Mouse (Mus musculus) hindbrain, embryonic 10.5 days (tissue): Measurements from ENCODE around the gene Thpo. TPM values are rescaled to one million over a fixed set of nuclear protein-coding genes. Genes with fewer than 3 reads are reported as not detected.

Experiments used
- DNase-seq: peaks from one replicate; pipeline ENCODE4 v3.0.0-alpha.2; 2017; ENCODE audit warnings: low spot score
- H3K27ac ChIP-seq: fragments of 300-500 bp; sonication (generic); 2 replicates; pipeline ENCODE4 v1.5.1; 2016; ENCODE audit warnings: mild to moderate bottlenecking, moderate library complexity
- H3K27me3 ChIP-seq: fragments of 300-500 bp; sonication (generic); 2 replicates; pipeline ENCODE4 v1.6.1; 2016; ENCODE audit warnings: mild to moderate bottlenecking; ENCODE audit not compliant: poor library complexity, insufficient read depth, severe bottlenecking
- H3K36me3 ChIP-seq: fragments of 300-500 bp; sonication (generic); 2 replicates; pipeline ENCODE4 v1.6.1; 2016; ENCODE audit warnings: mild to moderate bottlenecking, moderate library complexity
- H3K4me1 ChIP-seq: fragments of 300-500 bp; sonication (generic); replicated peaks from 2 replicates; pipeline ENCODE4 v1.6.1; 2016; ENCODE audit warnings: mild to moderate bottlenecking
- H3K4me3 ChIP-seq: fragments of 300-500 bp; sonication (generic); 2 replicates; pipeline ENCODE4 v1.5.1; 2016; ENCODE audit warnings: mild to moderate bottlenecking, moderate library complexity
- H3K9me3 ChIP-seq: fragments of 300-500 bp; sonication (generic); 2 replicates; pipeline ENCODE4 v1.6.1; 2016; ENCODE audit warnings: mild to moderate bottlenecking, moderate library complexity
- WGBS: fragments of 180-500 bp; shearing (Covaris S2); methylation state at CpG from one replicate; pipeline ENCODE4 v1.1.7; 2016; 5-methylcytosine and 5-hydroxymethylcytosine counted together
- polyA plus RNA-seq: library from polyadenylated mRNA; unstranded; fragments of >200 nt; fragmentation: Nextera tagmentation; extraction: Ambion mirVana; gene quantifications from 2 replicates; pipeline ENCODE4 v1.2.1, GENCODE M21; 2016

Gene Thpo
- polyA plus RNA-seq, 1 experiment from 2014 or later, result 0.77 TPM

GRCm38 (mm10) chr16:20717978-20718670, 16.2 kb downstream of the Thpo start:
- Histone ChIP-seq H3K27ac (peak overlapping the region; percentile 95), H3K4me1 (peaks cover 54% of the 10 kb centered on the region), H3K27me3 (no peaks in the 10 kb centered on the region), H3K36me3 (peaks cover 41% of the 10 kb centered on the region), H3K4me3 (peak overlapping the region; percentile 73), H3K9me3 (no peaks in the 10 kb centered on the region)
- DNase-seq, result no peak
- 3% methylated on average over 18 of the region's 18 CpGs for whole genome bisulfite sequencing

- under 1% methylated on average over 62 of the region's 62 CpGs for WGBS
- Histone ChIP-seq H3K4me1 (peaks cover 54% of the 10 kb centered on the region), H3K36me3 (peaks cover 42% of the 10 kb centered on the region), H3K27ac (peak within 1 kb of the TSS; percentile 95), H3K27me3 (no peaks in the 10 kb centered on the region), H3K4me3 (peak within 1 kb of the TSS; percentile 73), H3K9me3 (no peaks in the 10 kb centered on the region)
- DNase-seq, result peak; percentile 96
Measured at GRCm38 (mm10) chr16:20717181-20717977, 16.9 kb downstream of the Thpo start, which contains the start of the genes Polr2h and Clcn2. Gene Polr2h (plus strand): TSS chr16:20717665. Gene Clcn2 (minus strand): TSS chr16:20717746.

- Histone ChIP-seq H3K27ac (peak overlapping the region; percentile 95), H3K4me1 (peaks cover 54% of the 10 kb centered on the region), H3K36me3 (peaks cover 42% of the 10 kb centered on the region), H3K9me3 (no peaks in the 10 kb centered on the region), H3K27me3 (no peaks in the 10 kb centered on the region), H3K4me3 (peak overlapping the region; percentile 73)
- WGBS, result under 1% methylated on average over 8 of the region's 8 CpGs
- no peak for DNase-seq
Measured at GRCm38 (mm10) chr16:20716841-20717180, 17.5 kb downstream of the Thpo start.

- Histone ChIP-seq H3K27ac (peak overlapping the region; percentile 95), H3K4me3 (peak overlapping the region; percentile 73), H3K9me3 (no peaks in the 10 kb centered on the region), H3K27me3 (no peaks in the 10 kb centered on the region), H3K4me1 (peaks cover 54% of the 10 kb centered on the region), H3K36me3 (peaks cover 42% of the 10 kb centered on the region)
- WGBS, result under 1% methylated on average over 67 of the region's 68 CpGs
- peak; percentile 88 for DNase-seq
Measured at GRCm38 (mm10) chr16:20715976-20716840, 18.1 kb downstream of the Thpo start.

GRCm38 (mm10) chr16:20715566-20715965, 18.7 kb downstream of the Thpo start:
- no peak for DNase-seq
- Histone ChIP-seq H3K27ac (peak overlapping the region; percentile 95), H3K4me3 (peak overlapping the region; percentile 73), H3K36me3 (peaks cover 42% of the 10 kb centered on the region), H3K9me3 (no peaks in the 10 kb centered on the region), H3K4me1 (peaks cover 54% of the 10 kb centered on the region), H3K27me3 (no peaks in the 10 kb centered on the region)
- 0% methylated on average over 12 of the region's 12 CpGs for WGBS

GRCm38 (mm10) chr16:20715161-20715560, 19.1 kb downstream of the Thpo start:
- 53% methylated on average over 2 of the region's 2 CpGs for WGBS
- H3K27ac ChIP-seq, result peak overlapping the region; percentile 95
- H3K9me3 ChIP-seq, result no peaks in the 10 kb centered on the region
- DNase-seq, result no peak
- peak overlapping the region; percentile 73 for H3K4me3 ChIP-seq
- H3K27me3 ChIP-seq, result no peaks in the 10 kb centered on the region
- H3K36me3 ChIP-seq, result peaks cover 42% of the 10 kb centered on the region
- peaks cover 54% of the 10 kb centered on the region for H3K4me1 ChIP-seq

GRCm38 (mm10) chr16:20714307-20715080, 19.8 kb downstream of the Thpo start:
- peak overlapping the region; percentile 74 for H3K27ac ChIP-seq
- peaks cover 42% of the 10 kb centered on the region for H3K36me3 ChIP-seq
- peaks cover 57% of the 10 kb centered on the region for H3K4me1 ChIP-seq
- H3K9me3 ChIP-seq, result no peaks in the 10 kb centered on the region
- 26% methylated on average over 11 of the region's 11 CpGs for WGBS
- peak overlapping the region; percentile 73 for H3K4me3 ChIP-seq
- DNase-seq, result no peak
- H3K27me3 ChIP-seq, result no peaks in the 10 kb centered on the region

- Histone ChIP-seq H3K4me1 (peaks cover 53% of the 10 kb centered on the region), H3K4me3 (no peak overlapping the region), H3K27ac (no peak overlapping the region), H3K9me3 (no peaks in the 10 kb centered on the region), H3K27me3 (no peaks in the 10 kb centered on the region), H3K36me3 (peaks cover 56% of the 10 kb centered on the region)
- 88% methylated on average over 7 of the region's 7 CpGs for WGBS
- DNase-seq, result no peak
Measured at GRCm38 (mm10) chr16:20712889-20713288, 21.4 kb downstream of the Thpo start.

- Histone ChIP-seq H3K4me1 (peaks cover 55% of the 10 kb centered on the region), H3K4me3 (no peak overlapping the region), H3K36me3 (peaks cover 63% of the 10 kb centered on the region), H3K27me3 (no peaks in the 10 kb centered on the region), H3K9me3 (no peaks in the 10 kb centered on the region), H3K27ac (no peak overlapping the region)
- WGBS, result 73% methylated on average over 9 of the region's 9 CpGs
- DNase-seq, result no peak
Measured at GRCm38 (mm10) chr16:20712190-20712589, 22.1 kb downstream of the Thpo start.

GRCm38 (mm10) chr16:20710810-20711209, 23.5 kb downstream of the Thpo start:
- Histone ChIP-seq H3K4me3 (no peak overlapping the region), H3K36me3 (peaks cover 77% of the 10 kb centered on the region), H3K27ac (no peak overlapping the region), H3K9me3 (no peaks in the 10 kb centered on the region), H3K27me3 (no peaks in the 10 kb centered on the region), H3K4me1 (peaks cover 55% of the 10 kb centered on the region)
- WGBS, result 79% methylated on average over 4 of the region's 4 CpGs
- DNase-seq, result no peak

- Histone ChIP-seq H3K4me3 (no peak overlapping the region), H3K4me1 (peaks cover 55% of the 10 kb centered on the region), H3K9me3 (no peaks in the 10 kb centered on the region), H3K27ac (no peak overlapping the region), H3K27me3 (no peaks in the 10 kb centered on the region), H3K36me3 (peaks cover 81% of the 10 kb centered on the region)
- 93% methylated on average over 11 of the region's 11 CpGs for WGBS
- no peak for DNase-seq
Measured at GRCm38 (mm10) chr16:20710370-20710769, 23.9 kb downstream of the Thpo start.
